Mouse (Mus musculus) midbrain, embryonic 16.5 days (tissue): ENCODE results near the gene Ptprb. TPM values are rescaled to one million over a fixed set of nuclear protein-coding genes. Genes with fewer than 3 reads are reported as not detected.

Experiments used
- ATAC-seq: fragments of 200-750 bp; cut with Nextera tagmentation; 2 replicates; pipeline ENCODE4 v1.8.0; 2017; ENCODE audit warnings: moderate TSS enrichment
- H3K27ac ChIP-seq: fragments of 300-500 bp; sonication (generic); 2 replicates; pipeline ENCODE4 v1.5.1; 2014; ENCODE audit warnings: mild to moderate bottlenecking, low read length, mixed read lengths
- H3K27me3 ChIP-seq: fragments of 300-500 bp; sonication (generic); 2 replicates; pipeline ENCODE4 v1.6.1; 2014; ENCODE audit warnings: low read depth, low read length, mixed read lengths; ENCODE audit not compliant: control insufficient read depth, insufficient read depth
- H3K36me3 ChIP-seq: fragments of 300-500 bp; sonication (generic); 2 replicates; pipeline ENCODE4 v1.6.1; 2014; ENCODE audit warnings: mild to moderate bottlenecking, low read length, moderate library complexity, mixed read lengths; ENCODE audit not compliant: control insufficient read depth, insufficient read depth
- H3K4me1 ChIP-seq: fragments of 300-500 bp; sonication (generic); 2 replicates; pipeline ENCODE4 v1.6.1; 2014; ENCODE audit warnings: mild to moderate bottlenecking, low read length, mixed read lengths; ENCODE audit not compliant: control insufficient read depth, insufficient read depth
- H3K4me2 ChIP-seq: fragments of 300-500 bp; sonication (generic); 2 replicates; pipeline ENCODE4 v1.6.1; 2014; ENCODE audit warnings: mild to moderate bottlenecking, low read length, mixed read lengths
- H3K4me3 ChIP-seq: fragments of 300-500 bp; sonication (generic); 2 replicates; pipeline ENCODE4 v1.5.1; 2014; ENCODE audit warnings: low read depth, mild to moderate bottlenecking, low read length, moderate library complexity, mixed read lengths
- H3K9ac ChIP-seq: fragments of 300-500 bp; sonication (generic); 2 replicates; pipeline ENCODE4 v1.6.1; 2014; ENCODE audit warnings: low read depth, low read length, mixed read lengths
- H3K9me3 ChIP-seq: fragments of 300-500 bp; sonication (generic); replicated peaks from 2 replicates; pipeline ENCODE4 v1.6.1; 2014; ENCODE audit warnings: mild to moderate bottlenecking, low read length, mixed read lengths; ENCODE audit not compliant: control insufficient read depth, poor library complexity, severe bottlenecking
- WGBS: fragments of 180-500 bp; shearing (Covaris S2); extraction: QIAGEN DNeasy Blood & Tissue Kit; methylation state at CpG from one replicate; pipeline ENCODE4 v1.1.7; 2014; 5-methylcytosine and 5-hydroxymethylcytosine counted together
- polyA plus RNA-seq: library from polyadenylated mRNA; unstranded; fragments of >200 nt; fragmentation: Nextera tagmentation; extraction: Ambion mirVana; gene quantifications from 2 replicates; pipeline ENCODE4 v1.2.1, GENCODE M21; 2015

Ptprb gene
- polyA plus RNA-seq, 1 experiment from 2014 or later = 3.4 TPM

DNA sequence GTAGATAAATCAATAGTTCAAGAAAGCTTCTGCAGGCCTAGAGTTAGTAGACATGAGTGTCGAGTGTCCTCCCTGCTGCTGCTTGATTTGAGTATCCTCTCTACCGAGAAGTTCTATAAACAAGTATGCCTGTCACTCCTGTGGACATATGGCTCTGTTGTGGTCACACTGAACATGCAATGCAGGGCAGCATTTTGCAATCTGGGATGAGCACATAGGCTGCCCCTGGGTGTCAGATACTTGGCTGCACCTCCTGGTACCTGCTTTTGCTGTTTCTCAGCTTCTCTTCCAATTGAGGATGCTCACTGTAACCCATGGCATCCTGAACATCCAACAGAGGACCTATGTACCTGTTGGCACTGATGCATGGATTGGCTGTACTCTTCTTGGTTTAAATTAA, 34.1 kb downstream of the Ptprb start:
- H3K4me3 ChIP-seq = no peak overlapping the region
- H3K9me3 ChIP-seq = no peaks in the 10 kb centered on the region
- no peak overlapping the region for H3K9ac ChIP-seq
- no peaks in the 10 kb centered on the region for H3K27me3 ChIP-seq
- no peak for ATAC-seq
- no peak overlapping the region for H3K27ac ChIP-seq
- H3K4me1 ChIP-seq = no peaks in the 10 kb centered on the region
- H3K4me2 ChIP-seq = no peak overlapping the region
- WGBS = 87% methylated on average over 2 of the region's 2 CpGs
- no peaks in the 10 kb centered on the region for H3K36me3 ChIP-seq

- Histone ChIP-seq H3K4me3 (no peak overlapping the region), H3K27ac (no peak overlapping the region), H3K36me3 (no peaks in the 10 kb centered on the region), H3K4me2 (no peak overlapping the region), H3K27me3 (no peaks in the 10 kb centered on the region), H3K9ac (no peak overlapping the region), H3K4me1 (no peaks in the 10 kb centered on the region), H3K9me3 (no peaks in the 10 kb centered on the region)
- ATAC-seq = no peak
- 42% methylated on average over 11 of the region's 11 CpGs for WGBS
These were observed 35.3 kb downstream of the Ptprb start for GRCm38 (mm10) chr10:116310516-116311210.

DNA sequence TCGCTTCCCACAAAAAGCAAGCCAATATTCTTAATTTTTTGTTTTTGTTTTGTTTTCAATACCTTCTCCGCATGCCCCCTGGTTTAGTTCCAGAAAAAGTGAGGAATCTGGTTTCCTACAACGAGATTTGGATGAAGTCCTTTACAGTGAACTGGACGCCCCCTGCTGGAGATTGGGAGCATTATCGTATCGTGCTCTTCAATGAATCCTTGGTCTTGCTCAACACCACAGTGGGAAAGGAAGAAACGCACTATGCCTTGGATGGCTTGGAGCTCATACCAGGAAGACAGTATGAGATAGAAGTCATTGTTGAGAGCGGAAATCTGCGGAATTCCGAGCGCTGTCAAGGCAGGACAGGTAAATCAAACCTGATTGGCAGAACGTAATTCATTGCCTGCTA, 43.9 kb downstream of the Ptprb start:
- no peak overlapping the region for H3K4me2 ChIP-seq
- H3K27ac ChIP-seq = no peak overlapping the region
- 22% methylated on average over 12 of the region's 12 CpGs for WGBS
- H3K27me3 ChIP-seq = no peaks in the 10 kb centered on the region
- no peak overlapping the region for H3K9ac ChIP-seq
- no peaks in the 10 kb centered on the region for H3K36me3 ChIP-seq
- no peak for ATAC-seq
- no peak overlapping the region for H3K4me3 ChIP-seq
- no peaks in the 10 kb centered on the region for H3K4me1 ChIP-seq
- no peaks in the 10 kb centered on the region for H3K9me3 ChIP-seq

- WGBS = 16% methylated on average over 5 of the region's 5 CpGs
These were observed 53.8 kb downstream of the Ptprb start for GRCm38 (mm10) chr10:116329086-116329485.

GRCm38 (mm10) chr10:116330458-116330857, 55.1 kb downstream of the Ptprb start:
- Histone ChIP-seq H3K4me3 (no peak overlapping the region; the same call in 1 of the 2 replicates), H3K4me2 (peak overlapping the region; percentile 44), H3K27ac (no peak overlapping the region), H3K9me3 (no peaks in the 10 kb centered on the region), H3K9ac (no peak overlapping the region), H3K27me3 (no peaks in the 10 kb centered on the region), H3K4me1 (peaks cover 7% of the 10 kb centered on the region; the same call in 1 of the 2 replicates), H3K36me3 (no peaks in the 10 kb centered on the region)
- WGBS = 7% methylated on average over 5 of the region's 5 CpGs
- ATAC-seq = peak; percentile 75

More at GRCm38 (mm10) chr10:116329086-116329485, 53.8 kb downstream of the Ptprb start:
- H3K27ac ChIP-seq = no peak overlapping the region
- H3K9me3 ChIP-seq = no peaks in the 10 kb centered on the region
- H3K4me2 ChIP-seq = no peak overlapping the region
- no peak overlapping the region for H3K9ac ChIP-seq
- H3K36me3 ChIP-seq = no peaks in the 10 kb centered on the region
- ATAC-seq = no peak
- H3K4me3 ChIP-seq = no peak overlapping the region
- peaks cover 7% of the 10 kb centered on the region; the same call in 1 of the 2 replicates for H3K4me1 ChIP-seq
- H3K27me3 ChIP-seq = no peaks in the 10 kb centered on the region

DNA sequence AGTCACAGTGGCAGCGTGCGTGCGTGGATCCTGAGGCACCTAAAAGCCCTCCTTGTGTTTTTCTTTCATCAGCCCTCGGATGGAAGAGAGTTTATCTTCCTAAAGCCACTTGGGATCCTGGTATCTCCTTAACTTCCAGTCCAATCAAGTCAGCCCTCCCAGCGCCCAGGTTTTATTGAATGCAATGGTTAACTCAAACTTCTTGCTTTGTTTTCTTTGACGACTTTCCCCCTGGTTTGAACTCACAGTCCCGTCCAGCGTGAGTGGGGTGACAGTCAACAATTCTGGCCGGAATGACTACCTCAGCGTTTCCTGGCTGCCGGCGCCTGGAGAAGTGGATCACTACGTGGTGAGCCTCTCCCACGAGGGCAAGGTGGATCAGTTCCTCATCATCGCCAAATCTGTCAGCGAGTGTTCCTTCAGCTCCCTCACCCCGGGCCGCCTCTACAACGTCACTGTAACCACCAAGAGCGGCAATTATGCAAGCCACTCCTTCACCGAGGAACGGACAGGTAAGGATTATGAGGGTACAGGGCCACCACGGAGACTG, 55.7 kb downstream of the Ptprb start:
- Histone ChIP-seq H3K9me3 (no peaks in the 10 kb centered on the region), H3K27ac (no peak overlapping the region), H3K36me3 (no peaks in the 10 kb centered on the region), H3K27me3 (no peaks in the 10 kb centered on the region), H3K4me3 (peak overlapping the region; percentile 2; the same call in 1 of the 2 replicates), H3K4me1 (peaks cover 7% of the 10 kb centered on the region; the same call in 1 of the 2 replicates), H3K9ac (no peak overlapping the region), H3K4me2 (peak overlapping the region; percentile 44)
- no peak; the same call in 1 of the 2 replicates for ATAC-seq
- 16% methylated on average over 23 of the region's 23 CpGs for WGBS

DNA sequence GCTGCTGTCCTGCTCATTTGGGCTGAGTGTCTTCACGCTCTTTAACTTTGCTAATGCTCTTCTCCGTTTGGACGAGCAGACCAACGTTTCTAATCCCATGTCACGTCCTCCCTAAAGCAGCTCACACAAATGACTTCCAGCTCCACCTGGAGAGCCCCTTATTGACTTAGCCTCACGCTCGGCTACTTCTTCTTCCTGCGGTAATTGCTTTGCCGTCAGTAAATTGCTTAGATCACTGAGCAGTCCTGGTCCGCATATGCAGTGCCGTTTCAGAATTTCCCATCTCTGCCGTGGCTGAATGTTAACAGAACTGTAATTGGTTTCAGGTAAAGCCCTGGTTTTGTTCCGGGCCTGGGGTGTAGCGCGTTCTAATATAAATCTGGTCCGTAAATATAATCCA, 58.3 kb downstream of the Ptprb start:
- H3K27me3 ChIP-seq = no peaks in the 10 kb centered on the region
- ATAC-seq = no peak
- no peaks in the 10 kb centered on the region for H3K36me3 ChIP-seq
- no peak overlapping the region for H3K4me3 ChIP-seq
- no peak overlapping the region for H3K9ac ChIP-seq
- H3K27ac ChIP-seq = no peak overlapping the region
- 35% methylated on average over 16 of the region's 16 CpGs for WGBS
- peaks cover 7% of the 10 kb centered on the region; the same call in 1 of the 2 replicates for H3K4me1 ChIP-seq
- H3K4me2 ChIP-seq = no peak overlapping the region
- H3K9me3 ChIP-seq = no peaks in the 10 kb centered on the region

DNA sequence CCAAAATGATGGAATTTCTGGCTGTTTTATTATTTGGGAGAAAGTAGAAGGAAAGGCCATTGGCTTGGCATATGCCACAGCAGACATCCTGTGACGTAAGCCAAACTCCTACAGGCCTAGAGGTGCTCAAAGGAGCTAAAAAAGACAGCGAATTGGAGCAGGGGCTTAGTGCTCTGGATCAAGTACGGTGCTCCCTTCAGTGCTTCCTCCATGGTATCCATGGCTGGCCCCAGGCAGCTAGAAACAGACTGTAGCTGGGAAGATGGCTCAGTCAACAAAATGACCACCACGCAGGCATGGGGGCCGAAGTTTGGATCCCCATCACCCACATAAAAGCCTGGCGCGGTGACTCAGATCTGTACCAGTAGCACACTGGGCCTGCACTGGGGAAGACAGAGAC, 58.8 kb downstream of the Ptprb start:
- Histone ChIP-seq H3K9ac (no peak overlapping the region), H3K4me3 (no peak overlapping the region), H3K27me3 (no peaks in the 10 kb centered on the region), H3K36me3 (no peaks in the 10 kb centered on the region), H3K27ac (no peak overlapping the region), H3K4me1 (peaks cover 7% of the 10 kb centered on the region; the same call in 1 of the 2 replicates), H3K9me3 (no peaks in the 10 kb centered on the region), H3K4me2 (no peak overlapping the region)
- WGBS = 86% methylated on average over 7 of the region's 7 CpGs
- ATAC-seq = no peak

GRCm38 (mm10) chr10:116335328-116335727, 60.0 kb downstream of the Ptprb start:
- Histone ChIP-seq H3K27me3 (no peaks in the 10 kb centered on the region), H3K4me2 (no peak overlapping the region), H3K27ac (no peak overlapping the region), H3K4me1 (peaks cover 7% of the 10 kb centered on the region; the same call in 1 of the 2 replicates), H3K9me3 (no peaks in the 10 kb centered on the region), H3K9ac (no peak overlapping the region), H3K4me3 (no peak overlapping the region), H3K36me3 (no peaks in the 10 kb centered on the region)
- 90% methylated on average over 7 of the region's 7 CpGs for WGBS
- no peak for ATAC-seq
